Mouse (Mus musculus) heart, adult 9 months (tissue): ENCODE results near the gene Klk1b27.
"Not testable (repeated sequence)": the region's sequence is repeated elsewhere in the genome, so short reads cannot be mapped to it uniquely, and the experiment has no call there.

ENCODE experiments used
- DNase-seq, 2 experiments: peaks; one replicate each; pipeline ENCODE4 v3.0.0; 2022; ENCODE audit warnings: low spot score in 2 of 2

The Klk1b27 gene

GRCm38 (mm10) chr7:44051990-44052389 is at the start of gene Klk1b27:
Gene Klk1b27, plus strand, starts transcription at chr7:44052290.
- DNase-seq: not testable (repeated sequence)

GRCm38 (mm10) chr7:44004847-44005246 is 47.2 kb upstream of the Klk1b27 start:
- DNase-seq: no peak

GRCm38 (mm10) chr7:44011868-44012267 is 40.2 kb upstream of the Klk1b27 start, which contains the start of gene Klk1b26:
Gene Klk1b26, plus strand, starts transcription at chr7:44012168.
- DNase-seq: not testable (repeated sequence)

GRCm38 (mm10) chr7:44014666-44015065 is 37.4 kb upstream of the Klk1b27 start:
- not testable (repeated sequence) for DNase-seq

GRCm38 (mm10) chr7:44015071-44015470 is 37.0 kb upstream of the Klk1b27 start:
- no peak for DNase-seq

- no peak for DNase-seq
Measured at GRCm38 (mm10) chr7:44072117-44072516, 20.0 kb downstream of the Klk1b27 start.

GRCm38 (mm10) chr7:44077703-44078102 is 25.6 kb downstream of the Klk1b27 start:
- DNase-seq: no peak

- no peak for DNase-seq
Measured at GRCm38 (mm10) chr7:44096111-44096510, 44.0 kb downstream of the Klk1b27 start.

- DNase-seq: not testable (repeated sequence)
Measured at GRCm38 (mm10) chr7:44102028-44102427, 49.9 kb downstream of the Klk1b27 start, which contains the start of gene Klk1b21. Gene Klk1b21, plus strand, starts transcription at chr7:44102328.
